Comparison of ENCODE assay signal across 18 mouse cellular contexts in the genomic region with DNA sequence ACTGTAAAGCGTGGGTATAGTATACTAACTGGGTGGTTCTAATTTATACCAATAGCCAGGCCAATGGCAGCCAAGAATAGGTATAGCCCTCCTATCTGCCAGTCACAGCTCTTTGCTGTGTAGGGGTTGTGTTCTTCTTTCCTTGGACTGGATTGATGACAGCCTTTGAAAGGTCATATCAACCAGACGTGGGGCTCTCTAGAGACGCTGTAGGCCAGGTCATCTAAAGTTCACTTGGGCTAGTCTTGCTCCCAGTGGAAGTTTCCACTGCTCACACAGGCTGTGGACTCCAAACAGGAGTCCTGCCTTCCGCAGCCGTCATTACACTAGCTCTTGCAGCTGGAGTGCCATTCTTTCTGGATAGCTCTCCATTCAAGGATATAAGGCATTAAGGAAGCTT.
DNase-seq lines count a peak whose midpoint lies in the region; ATAC-seq and TF ChIP-seq lines count a peak whose summit lies in the region.
"Had no signal": no experiment of that assay in that cellular context is flagged by ENCODE, and none has a peak within 500 bp of the region (broad histone marks: within the 10 kb centered on the region; RNA-seq: fewer than 3 reads in every experiment).

No protein-coding gene starts in this region.

- no peaks in the 10 kb centered on the region for H3K27me3 ChIP-seq in heart, adult 2 months (ENCODE audit: control insufficient read depth, insufficient read depth, low read length)
- no peaks in the 10 kb centered on the region for H3K27me3 ChIP-seq in heart, embryonic 12.5 days (replicated peaks)
- H3K27me3 ChIP-seq: forebrain, embryonic 12.5 days; hindbrain, embryonic 13.5 days; lung, embryonic 15.5 days had no signal

- peak in 1 of 2 experiments; percentile 16 for DNase-seq in heart, adult 2 months
- no peak for DNase-seq in heart, postnatal 36 days
- DNase-seq in 3T3-L1 (ENCODE audit: low read depth, low spot score) (peak; percentile 10), MN1 (ENCODE audit: low spot score) (no peak)
- no peak for DNase-seq in left cerebral cortex, postnatal 36 days (ENCODE audit: low spot score in 2 of 2)
- DNase-seq: cerebellum, adult 11 months; layer of hippocampus, adult 9-11 months; midbrain, embryonic 14.5 days; right cerebral cortex, postnatal 14 days; thymus, postnatal 36 days had no signal

- H3K4me2 ChIP-seq in heart, embryonic 12.5 days = no peak overlapping the region
- H3K4me2 ChIP-seq: forebrain, embryonic 12.5 days; hindbrain, embryonic 13.5 days; liver, embryonic 11.5 days; lung, embryonic 15.5 days had no signal

- H3K4me3 ChIP-seq in heart, adult 2 months = no peak overlapping the region
- no peak overlapping the region for H3K4me3 ChIP-seq in brown adipose tissue, adult 24 weeks (ENCODE audit: insufficient read depth, low read depth, low read length)
- no peak overlapping the region for H3K4me3 ChIP-seq in heart, embryonic 12.5 days
- H3K4me3 ChIP-seq: forebrain, embryonic 12.5 days; hindbrain, embryonic 13.5 days; lung, embryonic 15.5 days had no signal

- TF ChIP-seq POLR2A in heart, adult 2 months (IDR thresholded peaks at IDR 0.05; ENCODE audit: insufficient read depth, low read depth, low read length) = no peak

- peak; percentile 68; the same call in 1 of the 2 replicates for ATAC-seq in heart, embryonic 12.5 days (ENCODE audit: insufficient number of reproducible peaks, low FRiP score)
- no peak for ATAC-seq in cerebellum, adult (ENCODE audit: insufficient number of reproducible peaks, low FRiP score, low TSS enrichment)
- ATAC-seq: intestine, embryonic 16.5 days had no signal

- H3K9me3 ChIP-seq in heart, embryonic 12.5 days (replicated peaks) = no peaks in the 10 kb centered on the region
- H3K9me3 ChIP-seq: forebrain, embryonic 12.5 days; hindbrain, embryonic 13.5 days; lung, embryonic 15.5 days had no signal

- no peak overlapping the region for H3K9ac ChIP-seq in heart, adult 2 months (ENCODE audit: low read depth, low read length)
- H3K9ac ChIP-seq in heart, embryonic 12.5 days = no peak overlapping the region
- H3K9ac ChIP-seq: forebrain, embryonic 12.5 days; hindbrain, embryonic 13.5 days; lung, embryonic 15.5 days had no signal

- TF ChIP-seq CTCF in heart, adult 2 months (IDR thresholded peaks at IDR 0.05) = no peak

- intact Hi-C loops in heart, adult 2 months (cut with DNase I) = loop anchor here (10.0 kb wide), 1 partner anchor 133 kb away; no protein-coding TSS in a partner anchor
- intact Hi-C loops in heart, postnatal 36 days (cut with DNase I) = loop anchor here (10.0 kb wide), 1 partner anchor 407 kb away; no protein-coding TSS in a partner anchor
- intact Hi-C loops in left cerebral cortex, postnatal 36 days (cut with DNase I) = no loop called here

- 59% methylated on average over 5 of the region's 5 CpGs for WGBS in heart, adult 2 months
- WGBS in heart, embryonic 12.5 days = 23% methylated on average over 5 of the region's 5 CpGs

- H3K27ac ChIP-seq in heart, adult 2 months = peak overlapping the region; percentile 77
- peak overlapping the region; percentile 69 for H3K27ac ChIP-seq in brown adipose tissue, adult 24 weeks (replicated peaks; ENCODE audit: low read depth, low read length)
- H3K27ac ChIP-seq in heart, embryonic 12.5 days (ENCODE audit: poor library complexity, severe bottlenecking) = no peak overlapping the region
- H3K27ac ChIP-seq: forebrain, embryonic 12.5 days; hindbrain, embryonic 13.5 days; lung, embryonic 15.5 days had no signal

- peaks cover 4% of the 10 kb centered on the region for H3K36me3 ChIP-seq in heart, adult 2 months (ENCODE audit: control insufficient read depth, insufficient read depth, low read length)
- H3K36me3 ChIP-seq in heart, embryonic 12.5 days = no peaks in the 10 kb centered on the region
- H3K36me3 ChIP-seq: forebrain, embryonic 12.5 days; hindbrain, embryonic 13.5 days; lung, embryonic 15.5 days had no signal

- TF ChIP-seq EP300 in heart, adult 2 months (IDR thresholded peaks at IDR 0.05; ENCODE audit: insufficient read depth, low read depth, low read length) = no peak

- H3K4me1 ChIP-seq in heart, adult 2 months (ENCODE audit: control insufficient read depth, insufficient read depth, low read length) = peaks cover 3% of the 10 kb centered on the region; the same call in 1 of the 2 replicates
- peaks cover 12% of the 10 kb centered on the region for H3K4me1 ChIP-seq in brown adipose tissue, adult 24 weeks (ENCODE audit: control insufficient read depth, insufficient read depth, insufficient read length, low read length)
- peaks cover 16% of the 10 kb centered on the region for H3K4me1 ChIP-seq in heart, embryonic 12.5 days (replicated peaks)
- H3K4me1 ChIP-seq: forebrain, embryonic 12.5 days; hindbrain, embryonic 13.5 days; lung, embryonic 15.5 days had no signal

- H3K79me2 ChIP-seq in heart, adult 2 months (replicated peaks; ENCODE audit: control insufficient read depth, insufficient read depth, low read length) = no peaks in the 10 kb centered on the region; the same call in 1 of the 2 replicates
